21 mouse cellular contexts compared by ENCODE assay signal in the genomic region with DNA sequence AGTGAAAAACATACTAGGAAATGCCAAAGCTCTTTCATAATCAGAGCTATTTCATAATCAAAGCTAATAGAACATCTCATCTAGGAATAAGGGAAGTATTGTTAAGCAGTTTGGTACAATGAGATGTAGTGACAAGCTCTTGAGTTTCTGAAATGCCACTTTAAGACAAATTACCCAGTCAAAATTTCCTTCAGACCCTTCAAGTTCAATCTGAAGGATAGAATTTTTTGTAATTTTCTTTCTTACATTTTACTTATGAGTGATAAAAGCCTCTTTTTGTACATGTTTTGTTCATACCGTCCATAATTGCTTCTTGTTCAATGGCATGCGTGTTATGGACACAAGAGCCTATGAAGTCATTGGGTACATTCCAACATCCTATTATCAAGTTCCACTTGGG.
DNase-seq lines count a peak whose midpoint lies in the region; ATAC-seq and TF ChIP-seq lines count a peak whose summit lies in the region.
"Had no signal": no experiment of that assay in that cellular context is flagged by ENCODE, and none has a peak within 500 bp of the region (broad histone marks: within the 10 kb centered on the region; RNA-seq: fewer than 3 reads in every experiment).

No protein-coding gene starts in this region.

- H3K9ac ChIP-seq in heart, adult 2 months (ENCODE audit: low read depth, low read length), result no peak overlapping the region
- no peak overlapping the region for H3K9ac ChIP-seq in heart, embryonic 12.5 days
- H3K9ac ChIP-seq in liver, adult 2 months (ENCODE audit: low read depth, low read length), result no peak overlapping the region
- H3K9ac ChIP-seq in liver, embryonic 12.5 days, result no peak overlapping the region
- H3K9ac ChIP-seq: embryonic facial prominence, embryonic 15.5 days; forebrain, embryonic 15.5 days; hindbrain, embryonic 13.5 days; intestine, embryonic 15.5 days had no signal

- no peaks in the 10 kb centered on the region; the same call in 1 of the 2 replicates for H3K9me3 ChIP-seq in heart, embryonic 12.5 days (replicated peaks)
- no peaks in the 10 kb centered on the region for H3K9me3 ChIP-seq in liver, embryonic 12.5 days (replicated peaks)
- H3K9me3 ChIP-seq: embryonic facial prominence, embryonic 15.5 days; forebrain, embryonic 15.5 days; hindbrain, embryonic 13.5 days; intestine, embryonic 15.5 days had no signal

- no peak for ATAC-seq in heart, embryonic 12.5 days (ENCODE audit: insufficient number of reproducible peaks, low FRiP score)
- no peak for ATAC-seq in liver, embryonic 12.5 days
- ATAC-seq: forebrain, embryonic 15.5 days; intestine, embryonic 15.5 days had no signal

- TF ChIP-seq POLR2A in heart, adult 2 months (IDR thresholded peaks at IDR 0.05; ENCODE audit: insufficient read depth, low read depth, low read length), result no peak
- TF ChIP-seq POLR2A in liver, adult 2 months (IDR thresholded peaks at IDR 0.05; ENCODE audit: extremely low read depth, insufficient read depth, low read length), result no peak

- no peaks in the 10 kb centered on the region for H3K36me3 ChIP-seq in heart, adult 2 months (ENCODE audit: control insufficient read depth, insufficient read depth, low read length)
- no peaks in the 10 kb centered on the region for H3K36me3 ChIP-seq in heart, embryonic 12.5 days
- no peaks in the 10 kb centered on the region for H3K36me3 ChIP-seq in liver, adult 2 months (ENCODE audit: control insufficient read depth, insufficient read depth, low read length)
- H3K36me3 ChIP-seq in liver, embryonic 12.5 days, result no peaks in the 10 kb centered on the region
- H3K36me3 ChIP-seq: embryonic facial prominence, embryonic 15.5 days; forebrain, embryonic 15.5 days; hindbrain, embryonic 13.5 days; intestine, embryonic 15.5 days had no signal

- DNase-seq in heart, adult 2 months, result no peak
- peak; percentile 43 for DNase-seq in liver, adult 2 months (ENCODE audit: extremely low read depth, low read depth, low spot score)
- DNase-seq in brain, adult 2 months (ENCODE audit: low read depth, low spot score), result peak; percentile 5
- no peak for DNase-seq in right cerebral cortex, postnatal 4 days
- DNase-seq: adrenal gland, adult 8-10 months; adrenal gland, postnatal 36 days; cerebellum, adult 11 months; cerebellum, adult 8-10 months; cerebellum, postnatal 14 days; embryo, embryonic 11 days; gastrocnemius, postnatal 25 days; heart, adult 11 months; kidney, adult 18-20 months had no signal

- TF ChIP-seq EP300 in heart, adult 2 months (IDR thresholded peaks at IDR 0.05; ENCODE audit: insufficient read depth, low read depth, low read length), result no peak

- TF ChIP-seq CTCF in heart, adult 2 months (IDR thresholded peaks at IDR 0.05), result no peak
- no peak for TF ChIP-seq CTCF in liver, adult 2 months (IDR thresholded peaks at IDR 0.05; ENCODE audit: low read depth, low read length)

- H3K4me1 ChIP-seq in heart, adult 2 months (ENCODE audit: control insufficient read depth, insufficient read depth, low read length), result no peaks in the 10 kb centered on the region
- no peaks in the 10 kb centered on the region for H3K4me1 ChIP-seq in heart, embryonic 12.5 days (replicated peaks)
- H3K4me1 ChIP-seq in liver, adult 2 months (ENCODE audit: control insufficient read depth, insufficient read depth, low read length), result no peaks in the 10 kb centered on the region
- no peaks in the 10 kb centered on the region for H3K4me1 ChIP-seq in liver, embryonic 12.5 days
- H3K4me1 ChIP-seq: embryonic facial prominence, embryonic 15.5 days; forebrain, embryonic 15.5 days; hindbrain, embryonic 13.5 days; intestine, embryonic 15.5 days had no signal

- H3K4me2 ChIP-seq in heart, embryonic 12.5 days, result no peak overlapping the region
- no peak overlapping the region for H3K4me2 ChIP-seq in liver, embryonic 12.5 days
- H3K4me2 ChIP-seq: embryonic facial prominence, embryonic 15.5 days; forebrain, embryonic 15.5 days; hindbrain, embryonic 13.5 days; intestine, embryonic 15.5 days had no signal

- 59% methylated on average over 2 of the region's 2 CpGs for WGBS in heart, adult 2 months
- WGBS in heart, embryonic 12.5 days, result 81% methylated on average over 2 of the region's 2 CpGs
- 91% methylated on average over 2 of the region's 2 CpGs for WGBS in liver, adult 2 months
- WGBS in liver, embryonic 12.5 days (ENCODE audit: insufficient replicate concordance), result 77% methylated on average over 2 of the region's 2 CpGs

- peak overlapping the region; percentile 13 for H3K27ac ChIP-seq in heart, adult 2 months
- no peak overlapping the region for H3K27ac ChIP-seq in heart, embryonic 12.5 days (ENCODE audit: poor library complexity, severe bottlenecking)
- H3K27ac ChIP-seq in liver, adult 2 months (replicated peaks; ENCODE audit: insufficient read depth, low read depth, low read length), result no peak overlapping the region
- no peak overlapping the region for H3K27ac ChIP-seq in liver, embryonic 12.5 days
- H3K27ac ChIP-seq: embryonic facial prominence, embryonic 15.5 days; forebrain, embryonic 15.5 days; hindbrain, embryonic 13.5 days; intestine, embryonic 15.5 days had no signal

- H3K4me3 ChIP-seq in heart, adult 2 months, result no peak overlapping the region
- H3K4me3 ChIP-seq in heart, embryonic 12.5 days, result no peak overlapping the region
- H3K4me3 ChIP-seq in liver, adult 2 months (ENCODE audit: insufficient read depth, low read depth, low read length), result no peak overlapping the region
- H3K4me3 ChIP-seq in liver, embryonic 12.5 days, result no peak overlapping the region
- H3K4me3 ChIP-seq: embryonic facial prominence, embryonic 15.5 days; erythroblast, embryonic 14.5 days; forebrain, embryonic 15.5 days; hindbrain, embryonic 13.5 days; intestine, embryonic 15.5 days had no signal

- no peaks in the 10 kb centered on the region for H3K79me2 ChIP-seq in heart, adult 2 months (replicated peaks; ENCODE audit: control insufficient read depth, insufficient read depth, low read length)
- H3K79me2 ChIP-seq in liver, adult 2 months (ENCODE audit: control insufficient read depth, insufficient read depth, low read length), result no peaks in the 10 kb centered on the region

- intact Hi-C loops in heart, adult 2 months (cut with DNase I), result no loop called here

- no peaks in the 10 kb centered on the region for H3K27me3 ChIP-seq in heart, adult 2 months (ENCODE audit: control insufficient read depth, insufficient read depth, low read length)
- H3K27me3 ChIP-seq in heart, embryonic 12.5 days (replicated peaks), result no peaks in the 10 kb centered on the region
- H3K27me3 ChIP-seq in liver, adult 2 months (ENCODE audit: control insufficient read depth, insufficient read depth, low read length), result no peaks in the 10 kb centered on the region
- H3K27me3 ChIP-seq in liver, embryonic 12.5 days (replicated peaks), result no peaks in the 10 kb centered on the region
- H3K27me3 ChIP-seq: CH12.LX; embryonic facial prominence, embryonic 15.5 days; forebrain, embryonic 15.5 days; hindbrain, embryonic 13.5 days; intestine, embryonic 15.5 days had no signal

Comparison
In these comparisons a context has a peak if more than half of its experiments do, and no peak if none do; other contexts are left out.
1. DNase-seq: peak in liver, adult 2 months (single experiment) and brain, adult 2 months (single experiment); none in heart, adult 2 months (0 of 2) and right cerebral cortex, postnatal 4 days (single experiment).